Mouse (Mus musculus): Measurements from ENCODE around the gene Map7. TPM values are rescaled to one million over a fixed set of nuclear protein-coding genes. Genes with fewer than 3 reads are reported as not detected.

Map7 gene
- polyA plus RNA-seq, 1 experiment from 2014 or later: 37.5 TPM

- Histone ChIP-seq H3K9me3 (no peaks in the 10 kb centered on the region), H3K36me3 (no peaks in the 10 kb centered on the region), H3K4me3 (replicated peaks) (no peak overlapping the region), H3K4me1 (replicated peaks) (no peaks in the 10 kb centered on the region), H3K27me3 (replicated peaks) (no peaks in the 10 kb centered on the region), H3K4me2 (replicated peaks) (no peak overlapping the region), H3K27ac (no peak overlapping the region), H3K9ac (no peak overlapping the region)
- WGBS: 85% methylated on average over 8 of the region's 8 CpGs
- no peak for ATAC-seq
These were observed 107.3 kb downstream of the Map7 start for GRCm38 (mm10) chr10:20255579-20255978.

DNA sequence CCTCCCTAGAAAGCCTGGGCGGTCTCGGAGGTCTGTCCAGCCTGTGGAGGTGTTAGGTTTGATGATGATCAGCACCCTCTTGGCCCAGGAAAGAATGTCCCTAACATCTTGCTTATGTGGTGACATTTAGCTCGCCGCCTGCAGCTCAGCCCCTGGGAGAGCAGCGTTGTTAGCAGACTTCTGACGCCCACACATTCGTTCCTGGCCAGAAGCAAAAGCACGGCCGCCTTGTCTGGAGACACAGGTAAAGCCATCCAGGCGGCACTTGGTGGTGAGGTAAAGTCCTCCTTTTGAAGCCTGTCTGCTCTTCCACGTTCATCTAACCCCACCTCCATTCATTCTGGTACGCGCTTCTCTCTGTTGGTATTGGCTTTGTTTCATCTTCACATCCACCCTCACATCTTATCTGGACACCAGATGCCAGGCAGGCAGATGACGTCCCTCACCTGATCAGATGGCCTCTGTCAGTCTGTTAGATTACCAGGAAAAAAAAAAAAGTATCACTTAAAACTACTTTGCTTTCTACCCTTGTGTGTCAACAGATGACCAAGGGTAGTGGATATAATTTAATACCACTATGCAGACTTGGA, 108.9 kb downstream of the Map7 start:
- no peaks in the 10 kb centered on the region for H3K27me3 ChIP-seq (replicated peaks)

DNA sequence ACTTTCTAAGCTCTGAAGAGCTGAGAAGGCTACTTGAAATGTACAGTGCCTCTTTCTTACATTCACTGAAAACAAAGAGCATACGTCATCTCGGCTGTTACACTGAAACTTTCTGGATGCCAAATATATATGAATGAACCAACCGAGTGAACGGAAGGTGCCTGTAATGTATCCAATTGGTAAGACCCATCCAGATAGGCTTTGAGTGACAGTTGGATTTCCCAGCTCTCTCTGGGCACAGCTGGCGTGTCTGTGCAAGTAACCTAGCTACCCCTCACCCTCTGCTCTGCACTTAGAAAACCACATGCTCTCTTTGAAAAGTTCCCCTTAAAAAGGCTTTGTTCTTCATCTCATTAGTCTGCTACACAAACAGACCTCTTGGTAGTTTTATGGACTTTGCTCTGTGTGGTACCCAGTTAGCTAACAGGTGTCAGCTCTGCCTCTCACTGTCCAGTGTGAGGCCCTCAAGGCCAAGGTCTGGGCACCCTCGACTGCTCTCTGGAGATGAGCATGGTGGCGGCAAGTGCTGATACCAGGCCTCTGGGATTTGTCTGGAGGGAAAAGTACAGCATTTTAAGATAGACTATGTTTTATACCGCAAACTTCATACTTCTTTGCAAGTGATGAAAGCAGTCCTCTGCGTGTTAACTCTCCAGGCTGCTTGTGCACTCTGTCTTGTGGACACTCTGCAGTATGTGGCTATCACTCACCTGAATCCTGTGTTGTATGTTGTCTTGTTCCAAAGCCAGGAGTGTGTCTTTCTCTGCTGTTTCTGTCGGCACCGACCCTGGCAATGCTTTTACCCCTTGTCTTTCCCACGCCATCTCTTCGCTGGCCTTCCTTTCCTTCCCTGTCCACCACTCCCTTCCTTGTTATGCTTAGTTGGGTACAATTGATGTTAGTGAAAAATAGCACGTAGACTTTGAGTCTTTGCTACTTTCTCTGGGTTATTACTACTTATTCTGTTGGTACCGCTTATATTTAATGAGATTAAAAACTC, 109.8 kb downstream of the Map7 start:
- Histone ChIP-seq H3K27ac (no peak overlapping the region), H3K4me2 (replicated peaks) (no peak overlapping the region), H3K9ac (no peak overlapping the region), H3K4me3 (replicated peaks) (no peak overlapping the region), H3K4me1 (replicated peaks) (no peaks in the 10 kb centered on the region), H3K27me3 (replicated peaks) (no peaks in the 10 kb centered on the region), H3K36me3 (no peaks in the 10 kb centered on the region), H3K9me3 (no peaks in the 10 kb centered on the region)
- ATAC-seq: no peak
- WGBS: 86% methylated on average over 15 of the region's 15 CpGs

More for the DNA sequence above, 108.9 kb downstream of the Map7 start:
- H3K9ac ChIP-seq: no peak overlapping the region
- no peaks in the 10 kb centered on the region for H3K9me3 ChIP-seq
- WGBS: 85% methylated on average over 14 of the region's 14 CpGs
- H3K4me3 ChIP-seq (replicated peaks): no peak overlapping the region
- ATAC-seq: no peak
- no peak overlapping the region for H3K27ac ChIP-seq
- H3K4me2 ChIP-seq (replicated peaks): no peak overlapping the region
- no peaks in the 10 kb centered on the region for H3K36me3 ChIP-seq
- H3K4me1 ChIP-seq (replicated peaks): no peaks in the 10 kb centered on the region

DNA sequence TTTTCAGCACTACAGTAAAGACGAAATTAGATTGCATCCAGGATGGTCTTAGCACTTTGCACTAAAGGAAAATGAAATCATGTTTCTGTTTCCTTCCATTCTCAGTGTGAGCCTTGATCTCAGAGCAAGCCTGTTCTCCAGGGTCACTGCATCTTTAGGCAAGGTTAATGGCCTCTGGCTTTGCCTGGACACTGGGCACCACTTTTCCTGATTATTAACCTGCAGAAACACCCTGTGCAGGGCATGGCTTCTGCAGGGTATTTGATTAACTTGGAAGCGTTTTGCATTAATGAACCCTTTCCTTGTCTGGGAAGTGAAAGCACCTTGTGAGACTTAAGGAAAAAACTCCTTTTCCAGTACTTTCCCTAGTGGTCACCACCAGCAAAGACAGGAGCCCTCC, 111.2 kb downstream of the Map7 start:
- H3K4me1 ChIP-seq (replicated peaks): no peaks in the 10 kb centered on the region
- no peaks in the 10 kb centered on the region for H3K9me3 ChIP-seq
- H3K4me2 ChIP-seq (replicated peaks): no peak overlapping the region
- no peak overlapping the region for H3K9ac ChIP-seq
- ATAC-seq: no peak
- H3K4me3 ChIP-seq (replicated peaks): no peak overlapping the region
- H3K27ac ChIP-seq: no peak overlapping the region
- no peaks in the 10 kb centered on the region for H3K27me3 ChIP-seq (replicated peaks)
- H3K36me3 ChIP-seq: no peaks in the 10 kb centered on the region
- 81% methylated on average over 2 of the region's 2 CpGs for WGBS

DNA sequence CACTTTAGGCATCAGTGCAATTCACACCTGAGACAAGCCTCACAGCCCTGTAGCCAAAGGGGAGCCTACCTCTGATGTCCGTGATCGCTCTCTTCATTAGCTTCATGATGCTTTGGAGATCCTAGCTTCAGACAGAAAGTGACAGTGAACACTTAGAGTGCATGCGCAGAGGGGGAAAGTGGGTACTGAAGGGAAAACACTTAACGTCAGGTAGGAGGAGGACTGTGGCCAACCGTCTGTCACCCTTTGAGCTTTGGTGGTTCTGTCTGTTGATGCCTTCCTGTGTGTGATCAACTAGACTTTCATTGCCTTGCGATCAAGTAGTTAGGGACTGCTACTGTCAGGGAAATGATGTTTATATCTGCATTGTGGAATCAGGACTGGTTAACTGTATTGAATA, 114.6 kb downstream of the Map7 start:
- 86% methylated on average over 6 of the region's 6 CpGs for WGBS
- Histone ChIP-seq H3K4me1 (replicated peaks) (no peaks in the 10 kb centered on the region), H3K4me3 (replicated peaks) (no peak overlapping the region), H3K27ac (no peak overlapping the region), H3K27me3 (replicated peaks) (no peaks in the 10 kb centered on the region), H3K36me3 (no peaks in the 10 kb centered on the region), H3K4me2 (replicated peaks) (no peak overlapping the region), H3K9ac (no peak overlapping the region), H3K9me3 (no peaks in the 10 kb centered on the region)
- no peak for ATAC-seq

- Histone ChIP-seq H3K4me3 (replicated peaks) (no peak overlapping the region), H3K9me3 (no peaks in the 10 kb centered on the region), H3K4me2 (replicated peaks) (no peak overlapping the region), H3K9ac (no peak overlapping the region), H3K36me3 (no peaks in the 10 kb centered on the region), H3K27ac (no peak overlapping the region), H3K27me3 (replicated peaks) (no peaks in the 10 kb centered on the region), H3K4me1 (replicated peaks) (no peaks in the 10 kb centered on the region)
- ATAC-seq: no peak
- WGBS: 94% methylated on average over 7 of the region's 7 CpGs
These were observed 116.2 kb downstream of the Map7 start for GRCm38 (mm10) chr10:20264479-20264878.

DNA sequence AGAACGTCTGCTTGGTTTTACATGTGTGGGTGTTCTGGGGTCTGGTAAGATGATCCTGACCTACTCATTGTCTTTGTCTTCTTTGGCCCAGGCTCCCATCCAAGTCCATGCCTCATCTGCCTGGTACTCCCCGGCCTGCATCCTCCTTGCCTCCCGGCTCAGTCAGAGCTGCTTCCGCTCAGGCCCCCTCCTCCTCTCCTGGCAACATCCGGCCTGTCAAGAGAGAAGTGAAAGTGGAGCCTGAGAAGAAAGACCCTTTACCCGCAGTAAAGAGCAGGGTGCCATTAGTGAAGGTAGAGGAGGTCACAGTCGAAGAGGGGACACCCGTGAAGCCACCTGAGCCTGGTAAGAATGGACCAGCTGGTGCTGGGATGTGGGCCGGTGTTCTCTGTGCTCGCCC, 118.8 kb downstream of the Map7 start:
- Histone ChIP-seq H3K4me1 (replicated peaks) (no peaks in the 10 kb centered on the region), H3K9me3 (no peaks in the 10 kb centered on the region), H3K9ac (no peak overlapping the region), H3K4me2 (replicated peaks) (no peak overlapping the region), H3K27ac (no peak overlapping the region), H3K36me3 (peaks cover 2% of the 10 kb centered on the region), H3K27me3 (replicated peaks) (no peaks in the 10 kb centered on the region), H3K4me3 (replicated peaks) (no peak overlapping the region)
- ATAC-seq: no peak; the same call in 1 of the 2 replicates
- WGBS: 72% methylated on average over 10 of the region's 10 CpGs

- Histone ChIP-seq H3K9me3 (no peaks in the 10 kb centered on the region), H3K27ac (no peak overlapping the region), H3K36me3 (peaks cover 7% of the 10 kb centered on the region), H3K4me3 (replicated peaks) (no peak overlapping the region), H3K9ac (no peak overlapping the region), H3K4me2 (replicated peaks) (no peak overlapping the region), H3K27me3 (replicated peaks) (no peaks in the 10 kb centered on the region), H3K4me1 (replicated peaks) (no peaks in the 10 kb centered on the region)
- no peak for ATAC-seq
- WGBS: 70% methylated on average over 7 of the region's 7 CpGs
These were observed 120.7 kb downstream of the Map7 start for GRCm38 (mm10) chr10:20268945-20269344.

DNA sequence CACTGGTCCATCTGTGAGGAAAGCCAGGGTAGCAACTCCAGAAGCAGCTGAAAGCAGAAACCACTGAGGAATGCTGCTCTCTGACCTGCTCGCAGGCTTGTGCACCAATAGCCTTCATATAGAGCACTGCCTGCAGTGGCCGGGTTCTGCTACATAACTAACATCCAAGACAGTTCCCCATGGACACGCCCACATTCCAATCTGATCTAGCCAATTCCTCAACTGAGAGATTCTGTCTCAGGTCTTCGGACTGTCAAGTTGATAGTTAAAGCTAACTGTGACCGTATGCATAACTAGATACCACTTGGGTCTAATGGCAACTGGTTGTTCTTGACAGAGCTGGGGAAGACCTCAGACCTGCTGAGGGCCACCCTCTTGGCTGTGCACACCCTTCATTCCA, 124.1 kb downstream of the Map7 start:
- no peak overlapping the region for H3K4me2 ChIP-seq (replicated peaks)
- H3K36me3 ChIP-seq: peaks cover 7% of the 10 kb centered on the region
- ATAC-seq: no peak
- no peaks in the 10 kb centered on the region for H3K27me3 ChIP-seq (replicated peaks)
- no peaks in the 10 kb centered on the region for H3K9me3 ChIP-seq
- no peak overlapping the region for H3K9ac ChIP-seq
- no peaks in the 10 kb centered on the region for H3K4me1 ChIP-seq (replicated peaks)
- H3K27ac ChIP-seq: no peak overlapping the region
- WGBS: 73% methylated on average over 5 of the region's 5 CpGs
- no peak overlapping the region for H3K4me3 ChIP-seq (replicated peaks)

GRCm38 (mm10) chr10:20273278-20273677, 125.0 kb downstream of the Map7 start:
- Histone ChIP-seq H3K27ac (no peak overlapping the region), H3K4me1 (replicated peaks) (no peaks in the 10 kb centered on the region), H3K9me3 (no peaks in the 10 kb centered on the region), H3K36me3 (peaks cover 9% of the 10 kb centered on the region), H3K27me3 (replicated peaks) (no peaks in the 10 kb centered on the region), H3K9ac (no peak overlapping the region), H3K4me3 (replicated peaks) (no peak overlapping the region), H3K4me2 (replicated peaks) (no peak overlapping the region)
- WGBS: 63% methylated on average over 15 of the region's 15 CpGs
- ATAC-seq: no peak

DNA sequence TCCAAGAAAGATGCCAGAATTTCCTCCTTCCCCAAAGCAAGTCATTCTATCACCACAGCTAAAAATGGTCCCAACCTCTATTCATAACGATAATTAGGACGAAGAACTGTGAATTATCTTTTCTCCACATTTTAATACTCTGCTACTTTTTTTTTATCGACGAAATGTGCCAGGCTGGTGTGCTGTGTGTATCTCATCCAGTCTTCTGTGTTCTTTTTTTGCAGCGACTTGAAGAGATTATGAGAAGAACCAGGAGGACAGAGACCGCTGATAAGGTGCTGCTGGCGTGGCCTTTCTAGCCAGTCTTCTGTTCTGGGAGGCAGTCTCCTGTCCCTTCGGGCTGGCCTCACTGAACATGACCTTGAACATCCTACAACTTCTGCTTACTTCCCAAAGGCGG, 125.8 kb downstream of the Map7 start:
- no peaks in the 10 kb centered on the region for H3K27me3 ChIP-seq (replicated peaks)
- no peaks in the 10 kb centered on the region for H3K4me1 ChIP-seq (replicated peaks)
- H3K4me3 ChIP-seq (replicated peaks): no peak overlapping the region
- 78% methylated on average over 9 of the region's 9 CpGs for WGBS
- no peaks in the 10 kb centered on the region for H3K9me3 ChIP-seq
- no peak overlapping the region for H3K9ac ChIP-seq
- H3K27ac ChIP-seq: no peak overlapping the region
- ATAC-seq: no peak
- H3K36me3 ChIP-seq: peaks cover 10% of the 10 kb centered on the region
- no peak overlapping the region for H3K4me2 ChIP-seq (replicated peaks)

- Histone ChIP-seq H3K27ac (no peak overlapping the region), H3K9ac (no peak overlapping the region), H3K4me1 (replicated peaks) (peaks cover 13% of the 10 kb centered on the region), H3K36me3 (0 out of 2 replicates have a peak, but pooled peaks cover 3% of the 10 kb centered on the region), H3K27me3 (replicated peaks) (no peaks in the 10 kb centered on the region), H3K4me2 (replicated peaks) (no peak overlapping the region), H3K4me3 (replicated peaks) (no peak overlapping the region), H3K9me3 (no peaks in the 10 kb centered on the region)
- ATAC-seq: no peak
- 49% methylated on average over 2 of the region's 2 CpGs for WGBS
These were observed 133.2 kb downstream of the Map7 start for GRCm38 (mm10) chr10:20281456-20281855.

All from intestine, embryonic 15.5 days (tissue).